Mouse (Mus musculus) lung, postnatal 36 days (tissue): ENCODE measurements around the gene Casp8ap2.

Source experiments
- DNase-seq: peaks from one replicate; pipeline ENCODE4 v3.0.0; 2022; ENCODE audit warnings: mixed read lengths

The Casp8ap2 gene

GRCm38 (mm10) chr4:32669825-32670224 is 54.6 kb downstream of the Casp8ap2 start:
- no peak for DNase-seq

DNA sequence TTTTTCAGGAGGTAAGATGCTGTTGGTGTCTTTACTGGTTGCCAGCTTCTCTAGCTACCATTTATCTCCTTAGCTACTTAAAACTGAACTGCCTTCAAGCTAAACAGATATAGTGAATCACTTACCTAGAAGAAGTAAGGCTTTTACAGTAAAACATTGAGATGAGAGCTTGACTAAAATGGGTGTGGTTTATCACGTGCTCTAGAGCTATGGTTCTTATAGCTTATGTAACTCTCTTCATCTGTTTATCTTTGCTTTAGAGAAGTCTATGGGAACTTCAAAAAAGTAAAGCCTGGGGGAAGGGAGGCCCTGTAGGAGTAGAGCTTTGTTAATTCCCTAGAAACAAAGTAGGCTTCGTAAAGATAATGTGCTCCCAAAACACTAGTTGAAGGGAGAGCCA is 58.8 kb downstream of the Casp8ap2 start:
- DNase-seq = no peak

DNA sequence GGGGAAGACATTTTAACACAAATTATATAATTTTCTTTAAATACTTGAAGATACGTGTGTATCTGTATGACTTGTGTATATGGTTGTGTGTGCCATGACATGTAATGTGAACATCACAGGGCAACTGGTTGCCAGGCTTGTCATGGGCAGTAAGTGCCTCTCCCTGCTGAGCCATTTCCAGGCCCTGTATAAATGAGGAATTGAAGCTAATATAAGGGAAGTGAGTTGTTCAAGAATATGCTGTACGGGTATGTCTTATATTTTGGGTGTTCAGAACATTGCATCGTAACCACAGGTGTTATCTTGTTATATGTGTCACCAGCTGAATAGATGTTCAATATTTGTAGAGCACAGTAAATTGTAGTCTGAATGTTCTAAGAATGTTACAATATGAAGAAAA is 62.2 kb downstream of the Casp8ap2 start:
- no peak for DNase-seq

- no peak for DNase-seq
Measured at GRCm38 (mm10) chr4:32680843-32681242, 65.6 kb downstream of the Casp8ap2 start.

- no peak for DNase-seq
Measured at GRCm38 (mm10) chr4:32682471-32682870, 67.2 kb downstream of the Casp8ap2 start.

- DNase-seq = no peak
Measured at GRCm38 (mm10) chr4:32683061-32683582, 67.9 kb downstream of the Casp8ap2 start.
